Mouse (Mus musculus): ENCODE data around the gene Tfeb. TPM values are rescaled to one million over a fixed set of nuclear protein-coding genes. Genes with fewer than 3 reads are reported as not detected.

Tfeb gene
- polyA plus RNA-seq, 1 experiment from 2014 or later: 11.5 TPM

Other genes with a start within 250 kb of the Tfeb start
- gene Taf8, start 234.7 kb upstream of the Tfeb start, polyA plus RNA-seq (2015; fragmentation: Nextera tagmentation; extraction: Ambion mirVana): 25.7 and 27.3 TPM in 2 replicates
- gene Ccnd3, start 232.0 kb upstream of the Tfeb start, polyA plus RNA-seq (2015; fragmentation: Nextera tagmentation; extraction: Ambion mirVana): 334 and 340 TPM in 2 replicates
- gene Bysl, start 125.5 kb upstream of the Tfeb start, polyA plus RNA-seq (2015; fragmentation: Nextera tagmentation; extraction: Ambion mirVana): 21.0 and 22.1 TPM in 2 replicates
- gene Med20, start 125.4 kb upstream of the Tfeb start, polyA plus RNA-seq (2015; fragmentation: Nextera tagmentation; extraction: Ambion mirVana): 40.7 and 47.5 TPM in 2 replicates
- 0.89 and 1.9 TPM in 2 replicates for gene Gm20517, start 125.4 kb upstream of the Tfeb start, polyA plus RNA-seq (2015; fragmentation: Nextera tagmentation; extraction: Ambion mirVana)
- 3.3 and 3.5 TPM in 2 replicates for gene Usp49, start 106.3 kb upstream of the Tfeb start, polyA plus RNA-seq (2015; fragmentation: Nextera tagmentation; extraction: Ambion mirVana)
- 357 and 376 TPM in 2 replicates for gene Tomm6, start 48.6 kb upstream of the Tfeb start, polyA plus RNA-seq (2015; fragmentation: Nextera tagmentation; extraction: Ambion mirVana)
- 3.4 and 4.4 TPM in 2 replicates for gene Frs3, start 48.0 kb upstream of the Tfeb start, polyA plus RNA-seq (2015; fragmentation: Nextera tagmentation; extraction: Ambion mirVana)
- gene Gm21981, start 42.6 kb upstream of the Tfeb start, polyA plus RNA-seq (2015; fragmentation: Nextera tagmentation; extraction: Ambion mirVana): 0.19 and 0.40 TPM in 2 replicates
- 1.0 TPM in 1 of 2 replicates, not detected in the other for gene Prickle4, start 42.3 kb upstream of the Tfeb start, polyA plus RNA-seq (2015; fragmentation: Nextera tagmentation; extraction: Ambion mirVana)
- gene Pgc, start 10.2 kb upstream of the Tfeb start, polyA plus RNA-seq (2015; fragmentation: Nextera tagmentation; extraction: Ambion mirVana): 122 and 198 TPM in 2 replicates
- 10.4 and 11.2 TPM in 2 replicates for gene Mdfi, start 97.7 kb downstream of the Tfeb start, polyA plus RNA-seq (2015; fragmentation: Nextera tagmentation; extraction: Ambion mirVana)
- 10.5 and 13.9 TPM in 2 replicates for gene Foxp4, start 187.6 kb downstream of the Tfeb start, polyA plus RNA-seq (2015; fragmentation: Nextera tagmentation; extraction: Ambion mirVana)

Data from stomach, embryonic 16.5 days (tissue).